Mouse (Mus musculus): ENCODE measurements around the gene Stk10. TPM values are rescaled to one million over a fixed set of nuclear protein-coding genes. Genes with fewer than 3 reads are reported as not detected.

Gene Stk10
- polyA plus RNA-seq, 2 experiments: 1.9 to 4.9 TPM

DNA sequence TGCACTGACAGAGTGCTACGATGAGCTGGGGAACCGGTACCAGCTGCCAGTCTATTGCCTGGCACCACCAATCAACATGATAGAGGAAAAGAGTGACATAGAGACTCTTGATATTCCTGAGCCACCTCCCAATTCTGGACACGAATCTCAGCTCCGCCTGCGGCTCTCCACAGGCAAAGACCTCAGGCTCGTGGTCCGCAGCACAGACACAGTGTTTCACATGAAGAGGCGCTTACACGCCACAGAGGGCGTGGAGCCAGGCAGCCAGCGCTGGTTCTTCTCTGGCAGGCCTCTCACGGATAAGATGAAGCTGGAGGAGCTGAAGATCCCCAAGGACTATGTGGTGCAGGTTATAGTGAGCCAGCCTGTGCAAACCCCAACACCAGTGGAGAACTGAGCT is 17.0 kb upstream of the Stk10 start:
- TF ChIP-seq EP300 (IDR thresholded peaks at IDR 0.05; ENCODE audit: low read depth) (no peak), CTCF (IDR thresholded peaks at IDR 0.05; ENCODE audit: low read depth) (no peak)
- no peaks in the 10 kb centered on the region for H3K9me3 ChIP-seq (ENCODE audit: control insufficient read depth, low read length)
- ATAC-seq (ENCODE audit: insufficient read depth): no peak
- no peaks in the 10 kb centered on the region for H3K27me3 ChIP-seq (ENCODE audit: control insufficient read depth, insufficient read depth, low read length)
- H3K4me2 ChIP-seq (ENCODE audit: low read depth): no peak overlapping the region
- H3K36me3 ChIP-seq (replicated peaks; ENCODE audit: control insufficient read depth, insufficient read depth, low read depth): no peaks in the 10 kb centered on the region
- H3K27ac ChIP-seq: no peak overlapping the region
- H3K9ac ChIP-seq (replicated peaks): no peak overlapping the region
- peaks cover 0 to 14% of the 10 kb centered on the region in 2 experiments; a peak in 3 of 4 replicates for H3K4me1 ChIP-seq (replicated peaks; ENCODE audit: control insufficient read depth in 2 of 2, insufficient read depth in 2 of 2, low read length in 1 of 2)
- no peak overlapping the region for H3K4me3 ChIP-seq (ENCODE audit: insufficient read depth in 1 of 2, low read depth in 2 of 2, low read length in 2 of 2)
- WGBS (ENCODE audit: insufficient replicate concordance): 84% methylated on average over 12 of the region's 12 CpGs
- no peak for DNase-seq (ENCODE audit: low read depth in 3 of 3, low spot score in 3 of 3)

DNA sequence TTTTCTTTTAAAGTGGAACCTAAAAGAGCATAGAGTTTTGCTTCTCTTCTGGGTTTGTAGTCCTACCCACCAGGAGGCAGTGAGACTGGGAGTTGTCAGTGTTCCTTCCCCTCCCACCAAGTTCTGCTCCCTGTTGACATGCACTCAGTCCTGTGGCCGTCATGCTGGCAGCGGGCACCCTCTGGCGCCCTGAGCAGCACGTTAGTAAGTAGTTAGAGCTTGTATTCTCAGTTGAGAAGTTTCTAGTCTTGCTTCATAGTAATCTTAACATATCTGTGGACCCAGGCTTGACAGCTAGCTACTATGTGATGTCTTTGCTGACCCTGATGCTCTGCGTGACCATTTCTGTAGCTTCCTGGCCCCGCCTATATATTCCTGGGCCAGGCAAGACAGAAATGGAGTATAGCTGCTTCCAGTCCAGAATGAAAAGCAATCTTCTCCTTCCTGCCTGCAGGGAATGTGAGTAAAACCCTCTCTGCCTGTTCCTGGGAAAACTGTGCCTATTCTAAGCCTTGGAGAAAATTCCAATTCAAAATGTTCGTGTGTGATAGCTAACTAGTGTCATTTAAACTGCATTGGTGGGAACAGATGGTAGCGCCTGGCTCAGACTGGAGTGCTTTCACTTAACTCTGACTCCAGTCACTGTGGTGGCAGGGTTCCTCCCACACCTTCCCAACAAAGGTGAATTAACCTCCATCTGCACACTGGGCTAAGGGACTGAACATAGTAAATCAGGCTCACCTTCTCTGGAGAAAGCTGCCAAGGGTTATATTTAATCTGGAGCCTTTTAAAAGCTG is 16.0 kb upstream of the Stk10 start:
- TF ChIP-seq EP300 (IDR thresholded peaks at IDR 0.05; ENCODE audit: low read depth): no peak
- no peak for TF ChIP-seq CTCF (IDR thresholded peaks at IDR 0.05; ENCODE audit: low read depth)
- no peaks in the 10 kb centered on the region for H3K36me3 ChIP-seq (replicated peaks; ENCODE audit: control insufficient read depth, insufficient read depth, low read depth)
- ATAC-seq (ENCODE audit: insufficient read depth) (no peak), DNase-seq (ENCODE audit: low read depth in 3 of 3, low spot score in 3 of 3) (no peak)
- H3K27ac ChIP-seq: no peak overlapping the region
- no peak overlapping the region for H3K9ac ChIP-seq (replicated peaks)
- no peak overlapping the region for H3K4me2 ChIP-seq (ENCODE audit: low read depth)
- no peaks in the 10 kb centered on the region for H3K9me3 ChIP-seq (ENCODE audit: control insufficient read depth, low read length)
- H3K4me1 ChIP-seq (replicated peaks; ENCODE audit: control insufficient read depth in 2 of 2, insufficient read depth in 2 of 2, low read length in 1 of 2): peaks cover 0 to 10% of the 10 kb centered on the region in 2 experiments; a peak in 3 of 4 replicates
- no peak overlapping the region for H3K4me3 ChIP-seq (ENCODE audit: insufficient read depth in 1 of 2, low read depth in 2 of 2, low read length in 2 of 2)
- WGBS (ENCODE audit: insufficient replicate concordance): 76% methylated on average over 8 of the region's 8 CpGs
- H3K27me3 ChIP-seq (ENCODE audit: control insufficient read depth, insufficient read depth, low read length): no peaks in the 10 kb centered on the region

DNA sequence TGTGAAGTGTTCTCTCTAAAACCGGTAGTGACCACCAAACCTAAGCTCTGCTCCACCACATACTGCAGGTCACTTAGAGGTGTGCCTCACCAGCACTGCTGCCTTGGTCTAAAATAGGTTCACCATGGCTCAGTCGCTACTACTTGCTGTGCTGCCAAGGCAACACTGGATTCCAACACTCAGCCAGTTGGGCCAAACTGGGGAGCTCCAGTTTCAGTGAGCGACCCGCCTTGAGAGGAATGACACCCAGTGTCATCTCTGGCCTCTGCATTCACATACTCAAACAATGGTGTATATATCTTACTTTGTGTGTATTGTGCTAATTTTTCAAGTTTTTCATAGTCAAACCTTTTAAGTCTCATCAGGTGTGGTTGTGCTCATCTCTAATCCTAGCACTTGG is 14.3 kb upstream of the Stk10 start:
- Histone ChIP-seq H3K4me3 (ENCODE audit: insufficient read depth in 1 of 2, low read depth in 2 of 2, low read length in 2 of 2) (no peak overlapping the region), H3K4me1 (replicated peaks; ENCODE audit: control insufficient read depth in 2 of 2, insufficient read depth in 2 of 2, low read length in 1 of 2) (peaks cover 0 to 10% of the 10 kb centered on the region in 2 experiments; a peak in 3 of 4 replicates), H3K36me3 (replicated peaks; ENCODE audit: control insufficient read depth, insufficient read depth, low read depth) (no peaks in the 10 kb centered on the region), H3K27me3 (ENCODE audit: control insufficient read depth, insufficient read depth, low read length) (no peaks in the 10 kb centered on the region), H3K4me2 (ENCODE audit: low read depth) (no peak overlapping the region), H3K27ac (no peak overlapping the region), H3K9ac (replicated peaks) (no peak overlapping the region), H3K9me3 (ENCODE audit: control insufficient read depth, low read length) (no peaks in the 10 kb centered on the region)
- ATAC-seq (ENCODE audit: insufficient read depth): no peak
- TF ChIP-seq CTCF (IDR thresholded peaks at IDR 0.05; ENCODE audit: low read depth) (no peak), EP300 (IDR thresholded peaks at IDR 0.05; ENCODE audit: low read depth) (no peak)
- 84% methylated on average over 4 of the region's 4 CpGs for WGBS (ENCODE audit: insufficient replicate concordance)
- DNase-seq (ENCODE audit: low read depth in 3 of 3, low spot score in 3 of 3): no peak

DNA sequence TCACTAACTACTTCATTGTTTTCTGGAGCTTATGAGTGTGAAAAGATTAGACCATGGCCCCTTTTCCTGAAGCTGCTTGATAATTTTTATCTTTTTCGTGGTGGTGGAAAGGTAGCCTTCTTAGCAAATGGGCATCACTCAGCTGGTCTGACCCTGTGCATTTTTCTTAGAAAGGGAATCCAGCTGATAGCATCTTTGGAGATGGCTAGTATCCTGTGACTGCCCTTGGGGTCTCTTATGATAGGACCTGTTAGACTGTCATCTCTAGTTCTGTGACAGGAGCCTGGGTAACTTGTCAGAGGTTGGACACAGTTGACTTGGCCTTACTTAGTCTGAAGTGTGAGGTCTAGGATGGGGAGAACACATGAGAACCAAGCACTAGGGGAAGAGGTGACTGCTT is 13.8 kb upstream of the Stk10 start:
- H3K9me3 ChIP-seq (ENCODE audit: control insufficient read depth, low read length): no peaks in the 10 kb centered on the region
- peak; percentile 21; the same call in 1 of the 2 replicates for ATAC-seq (ENCODE audit: insufficient read depth)

DNA sequence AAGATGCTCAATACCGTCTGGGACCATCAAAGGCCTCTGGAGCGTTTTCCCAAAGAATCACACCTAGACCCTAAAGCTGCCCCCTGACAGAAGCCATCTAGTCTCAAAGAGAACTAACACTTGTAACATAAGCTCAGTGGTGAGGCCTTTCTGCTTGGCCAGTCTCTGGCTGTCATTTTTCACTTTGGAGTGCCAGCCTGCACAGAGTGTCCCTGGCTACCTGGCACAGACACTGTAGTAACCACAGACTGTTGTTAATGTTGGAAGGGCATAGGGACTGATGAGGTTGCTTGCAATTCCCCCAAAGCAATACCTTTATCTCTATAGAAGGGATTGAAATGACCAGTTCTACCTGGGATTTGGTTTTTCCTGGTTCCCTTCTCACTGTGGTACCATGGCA is 11.9 kb upstream of the Stk10 start:
- no peaks in the 10 kb centered on the region for H3K36me3 ChIP-seq (replicated peaks; ENCODE audit: control insufficient read depth, insufficient read depth, low read depth)
- ATAC-seq (ENCODE audit: insufficient read depth): no peak
- H3K4me3 ChIP-seq (ENCODE audit: insufficient read depth in 1 of 2, low read depth in 2 of 2, low read length in 2 of 2): no peak overlapping the region
- WGBS (ENCODE audit: insufficient replicate concordance): 71% methylated on average over 2 of the region's 2 CpGs
- no peak for TF ChIP-seq EP300 (IDR thresholded peaks at IDR 0.05; ENCODE audit: low read depth)
- TF ChIP-seq CTCF (IDR thresholded peaks at IDR 0.05; ENCODE audit: low read depth): no peak
- no peak overlapping the region for H3K4me2 ChIP-seq (ENCODE audit: low read depth)
- no peaks in the 10 kb centered on the region for H3K27me3 ChIP-seq (ENCODE audit: control insufficient read depth, insufficient read depth, low read length)
- no peak overlapping the region for H3K27ac ChIP-seq
- H3K9ac ChIP-seq (replicated peaks): no peak overlapping the region
- no peaks in the 10 kb centered on the region for H3K9me3 ChIP-seq (ENCODE audit: control insufficient read depth, low read length)
- no peak for DNase-seq (ENCODE audit: low read depth in 3 of 3, low spot score in 3 of 3)
- peaks cover 0 to 10% of the 10 kb centered on the region in 2 experiments; a peak in 3 of 4 replicates for H3K4me1 ChIP-seq (replicated peaks; ENCODE audit: control insufficient read depth in 2 of 2, insufficient read depth in 2 of 2, low read length in 1 of 2)

More for the DNA sequence above, 13.8 kb upstream of the Stk10 start:
- WGBS (ENCODE audit: insufficient replicate concordance): 27% methylated on average over 1 of the region's 1 CpGs
- Histone ChIP-seq H3K4me1 (replicated peaks; ENCODE audit: control insufficient read depth in 2 of 2, insufficient read depth in 2 of 2, low read length in 1 of 2) (peaks cover 0 to 10% of the 10 kb centered on the region in 2 experiments; a peak in 3 of 4 replicates), H3K4me2 (ENCODE audit: low read depth) (no peak overlapping the region), H3K36me3 (replicated peaks; ENCODE audit: control insufficient read depth, insufficient read depth, low read depth) (no peaks in the 10 kb centered on the region), H3K27me3 (ENCODE audit: control insufficient read depth, insufficient read depth, low read length) (no peaks in the 10 kb centered on the region), H3K9ac (replicated peaks) (no peak overlapping the region), H3K4me3 (ENCODE audit: insufficient read depth in 1 of 2, low read depth in 2 of 2, low read length in 2 of 2) (no peak overlapping the region), H3K27ac (no peak overlapping the region)
- TF ChIP-seq EP300 (IDR thresholded peaks at IDR 0.05; ENCODE audit: low read depth) (no peak), CTCF (IDR thresholded peaks at IDR 0.05; ENCODE audit: low read depth) (no peak)
- DNase-seq (ENCODE audit: low read depth in 3 of 3, low spot score in 3 of 3): no peak

Measured in liver, embryonic 14.5 days (tissue).